Mouse (Mus musculus) CH12.LX (cell line): ENCODE measurements around the gene Nr2e1.

ENCODE experiments used
- CTCF ChIP-seq, 2 experiments: IDR thresholded peaks in 1 of 2; conservative IDR thresholded peaks in 1 of 2; 2 replicates each; pipeline ENCODE4 v1.5.1; 2011 to 2012; ENCODE audit warnings: low read depth in 2 of 2, low read length in 2 of 2, improper control_type of control experiment in 1 of 2, inconsistent platforms in 1 of 2, mild to moderate bottlenecking in 1 of 2, moderate library complexity in 1 of 2
- EP300 ChIP-seq: IDR thresholded peaks from 2 replicates; pipeline ENCODE4 v1.6.1; 2011; ENCODE audit warnings: low read length, improper control_type of control experiment
- GABPA ChIP-seq: IDR thresholded peaks from 2 replicates; pipeline ENCODE4 v1.6.1; 2012; ENCODE audit warnings: low read depth, low read length, improper control_type of control experiment, inconsistent platforms; ENCODE audit not compliant: insufficient replicate concordance
- JUND ChIP-seq: conservative IDR thresholded peaks from 2 replicates; pipeline ENCODE4 v1.6.1; 2011; ENCODE audit warnings: low read depth, low read length, improper control_type of control experiment
- KAT2A ChIP-seq: IDR thresholded peaks from 2 replicates; pipeline ENCODE4 v1.6.1; 2012; ENCODE audit warnings: low read length, improper control_type of control experiment, inconsistent platforms; ENCODE audit not compliant: insufficient replicate concordance
- MAFK ChIP-seq: IDR thresholded peaks from 2 replicates; pipeline ENCODE4 v1.6.1; 2011; ENCODE audit warnings: low read length, improper control_type of control experiment; ENCODE audit not compliant: insufficient replicate concordance
- MEF2A ChIP-seq: IDR thresholded peaks from 2 replicates; pipeline ENCODE4 v1.6.1; 2014; ENCODE audit warnings: low read depth, mild to moderate bottlenecking, inconsistent platforms, low read length, improper control_type of control experiment, borderline replicate concordance
- MXI1 ChIP-seq: IDR thresholded peaks from 2 replicates; pipeline ENCODE4 v1.6.1; 2011; ENCODE audit warnings: mild to moderate bottlenecking, low read depth, low read length, improper control_type of control experiment
- POLR2A ChIP-seq: IDR thresholded peaks from 2 replicates; pipeline ENCODE4 v1.6.1; 2011; ENCODE audit warnings: low read depth, mild to moderate bottlenecking, improper control_type of control experiment, low read length
- POLR2AphosphoS2 ChIP-seq: IDR thresholded peaks from 2 replicates; pipeline ENCODE4 v1.6.1; 2011; ENCODE audit warnings: low read depth, low read length, improper control_type of control experiment
- RAD21 ChIP-seq: IDR thresholded peaks from 2 replicates; pipeline ENCODE4 v1.6.1; 2011; ENCODE audit warnings: low read depth, mild to moderate bottlenecking, low read length, improper control_type of control experiment, moderate library complexity
- SMC3 ChIP-seq: IDR thresholded peaks from 2 replicates; pipeline ENCODE4 v1.6.1; 2011; ENCODE audit warnings: low read depth, low read length, improper control_type of control experiment
- USF1 ChIP-seq: IDR thresholded peaks from 2 replicates; pipeline ENCODE4 v1.6.1; 2014; ENCODE audit warnings: low read depth, mild to moderate bottlenecking, inconsistent platforms, low read length, improper control_type of control experiment
- ZNF384 ChIP-seq: IDR thresholded peaks from 2 replicates; pipeline ENCODE4 v1.6.1; 2012; ENCODE audit warnings: low read depth, low read length, improper control_type of control experiment, inconsistent platforms

DNA sequence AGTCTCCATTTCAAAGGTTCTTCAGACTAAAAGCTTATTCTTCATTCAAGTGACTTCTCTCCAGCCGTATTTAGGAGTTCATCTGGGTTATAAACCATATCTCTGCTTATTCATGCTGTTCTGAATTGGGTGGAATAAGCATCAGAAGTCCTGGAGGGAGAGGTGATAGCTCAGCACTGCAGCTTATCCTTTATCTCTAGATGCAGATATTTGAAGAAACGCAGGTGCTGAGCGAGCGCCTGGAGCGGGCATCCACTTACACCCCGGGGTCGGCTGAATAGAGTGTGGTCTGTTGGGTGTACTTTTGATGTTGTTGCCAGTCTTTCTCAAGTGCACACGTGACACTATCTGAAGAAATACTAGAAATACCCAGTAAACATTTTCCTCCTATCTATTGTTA is 65.1 kb downstream of the Nr2e1 start:
- TF ChIP-seq CTCF (conservative IDR thresholded peaks at IDR 0.05 in 1 of 2, IDR thresholded peaks at IDR 0.05 in 1 of 2; ENCODE audit: low read depth in 2 of 2, low read length in 2 of 2) (no peak), JUND (no peak), RAD21 (no peak), SMC3 (no peak), GABPA (no peak), POLR2A (no peak), ZNF384 (no peak), MEF2A (no peak), MAFK (no peak), POLR2AphosphoS2 (no peak), USF1 (no peak), MXI1 (no peak), EP300 (no peak), KAT2A (no peak)
